Mouse (Mus musculus) ES-Bruce4 (cell line): ENCODE data around the gene Snx27. TPM values are rescaled to one million over a fixed set of nuclear protein-coding genes. Genes with fewer than 3 reads are reported as not detected.

Source experiments
- H3K27ac ChIP-seq: 2 replicates; pipeline ENCODE4 v1.5.1; 2012; ENCODE audit warnings: low read length, inconsistent platforms; ENCODE audit not compliant: insufficient read depth
- H3K27me3 ChIP-seq: 2 replicates; pipeline ENCODE4 v1.6.1; 2012; ENCODE audit warnings: mild to moderate bottlenecking, low read length, inconsistent platforms; ENCODE audit not compliant: control insufficient read depth, poor library complexity, insufficient read depth, severe bottlenecking
- H3K36me3 ChIP-seq: 2 replicates; pipeline ENCODE4 v1.6.1; 2012; ENCODE audit warnings: inconsistent platforms, mild to moderate bottlenecking, low read length, moderate library complexity; ENCODE audit not compliant: control insufficient read depth, poor library complexity, insufficient read depth, severe bottlenecking
- H3K4me1 ChIP-seq: one replicate; pipeline ENCODE4 v1.8.1; 2011; ENCODE audit warnings: low read length; ENCODE audit not compliant: control insufficient read depth, insufficient read depth
- H3K4me3 ChIP-seq: 2 replicates; pipeline ENCODE4 v1.5.1; 2011; ENCODE audit warnings: low read depth, mild to moderate bottlenecking, low read length
- H3K9ac ChIP-seq: 2 replicates; pipeline ENCODE4 v1.6.1; 2012; ENCODE audit warnings: low read depth, mild to moderate bottlenecking, inconsistent platforms; ENCODE audit not compliant: poor library complexity, severe bottlenecking
- H3K9me3 ChIP-seq: replicated peaks from 2 replicates; pipeline ENCODE4 v1.6.1; 2012; ENCODE audit warnings: mild to moderate bottlenecking, low read length, inconsistent platforms; ENCODE audit not compliant: control insufficient read depth, poor library complexity, insufficient read depth, severe bottlenecking
- CTCF ChIP-seq: IDR thresholded peaks from one replicate; pipeline ENCODE4 v1.8.1; 2011; ENCODE audit warnings: low read depth, low read length
- EP300 ChIP-seq: IDR thresholded peaks from 2 replicates; pipeline ENCODE4 v1.6.1; 2011; ENCODE audit warnings: low read depth, low read length; ENCODE audit not compliant: insufficient read depth
- POLR2A ChIP-seq: IDR thresholded peaks from one replicate; pipeline ENCODE4 v1.8.1; 2011; ENCODE audit warnings: low read length; ENCODE audit not compliant: insufficient read depth
- polyA plus RNA-seq: library from polyadenylated mRNA; stranded (reverse); fragments of >200 nt; gene quantifications from 2 replicates; pipeline ENCODE4 v1.2.4, GENCODE M21; 2011; ENCODE audit warnings: low read depth; ENCODE audit not compliant: missing spikeins, insufficient read depth, insufficient read length

The Snx27 gene
- polyA plus RNA-seq, 1 experiment: 60.2 TPM

DNA sequence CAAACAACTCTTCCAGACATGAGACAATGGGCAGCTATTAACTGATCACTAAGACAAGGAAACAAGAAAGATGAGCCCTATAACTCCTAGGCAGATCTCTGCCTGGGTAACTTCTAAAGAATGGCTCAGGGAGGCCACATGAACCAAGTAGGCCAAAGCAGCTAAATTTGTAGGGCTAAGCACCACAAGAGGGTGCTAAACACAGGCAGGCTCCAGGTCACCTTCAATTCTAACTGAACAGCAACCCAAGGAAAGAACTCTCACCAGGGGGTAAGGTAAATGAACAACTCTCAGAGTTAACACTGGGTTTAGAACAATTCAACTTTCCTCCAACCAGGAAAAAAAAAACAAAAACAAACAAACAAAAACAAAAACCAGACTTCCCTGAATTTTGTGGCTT lies 48.5 kb downstream of the Snx27 start:
- no peak for TF ChIP-seq POLR2A
- peak; percentile 32 for TF ChIP-seq CTCF

DNA sequence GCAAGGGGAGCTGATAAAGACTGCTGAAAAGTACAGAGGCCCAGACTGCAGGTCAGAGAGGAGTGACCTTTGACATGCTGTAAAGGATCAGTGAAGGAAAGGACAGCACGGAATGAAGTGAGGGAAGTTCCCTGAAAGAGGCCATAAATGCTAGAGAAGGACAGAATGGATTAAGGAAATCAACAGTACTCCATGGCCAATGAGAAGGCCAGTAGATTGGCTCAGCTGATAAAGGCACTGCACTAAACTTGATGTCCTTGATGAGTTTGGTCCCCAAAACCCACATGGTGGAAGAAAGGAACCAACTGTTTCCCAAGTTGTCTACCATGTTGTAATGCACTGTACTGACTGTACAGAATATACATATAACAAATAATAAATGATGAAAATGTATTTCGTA lies 55.8 kb downstream of the Snx27 start:
- Histone ChIP-seq H3K9ac (no peak overlapping the region), H3K9me3 (no peaks in the 10 kb centered on the region), H3K27ac (no peak overlapping the region), H3K4me3 (no peak overlapping the region), H3K4me1 (no peaks in the 10 kb centered on the region), H3K27me3 (no peaks in the 10 kb centered on the region), H3K36me3 (peaks cover 20% of the 10 kb centered on the region)
- TF ChIP-seq CTCF: no peak
- no peak for TF ChIP-seq POLR2A
- TF ChIP-seq EP300: no peak

More for the DNA sequence above, 48.5 kb downstream of the Snx27 start:
- no peaks in the 10 kb centered on the region for H3K4me1 ChIP-seq
- peaks cover 6% of the 10 kb centered on the region for H3K36me3 ChIP-seq
- no peaks in the 10 kb centered on the region for H3K27me3 ChIP-seq
- no peak overlapping the region for H3K9ac ChIP-seq
- H3K4me3 ChIP-seq: no peak overlapping the region
- no peaks in the 10 kb centered on the region for H3K9me3 ChIP-seq
- H3K27ac ChIP-seq: no peak overlapping the region

DNA sequence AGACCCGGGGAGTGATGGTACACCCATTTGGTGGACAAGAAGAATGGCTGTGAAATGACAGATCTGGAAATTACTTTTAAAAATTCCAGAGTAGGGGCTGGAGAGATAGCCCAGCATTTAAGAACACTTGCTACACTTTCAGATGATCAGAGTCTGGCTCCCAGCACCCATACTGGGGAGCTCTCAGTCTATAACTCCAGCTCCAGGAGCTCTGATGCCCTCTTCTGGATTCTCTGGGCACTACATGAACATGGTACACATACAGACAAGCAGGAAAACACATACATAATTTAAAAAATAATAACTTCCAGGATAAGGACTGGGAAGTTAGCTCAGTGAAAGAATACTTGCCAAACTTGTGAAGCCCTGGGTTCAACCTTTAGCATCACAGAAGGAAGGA lies 75.9 kb downstream of the Snx27 start:
- H3K9ac ChIP-seq: no peak overlapping the region
- no peak overlapping the region for H3K4me3 ChIP-seq
- H3K36me3 ChIP-seq: peaks cover 14% of the 10 kb centered on the region

DNA sequence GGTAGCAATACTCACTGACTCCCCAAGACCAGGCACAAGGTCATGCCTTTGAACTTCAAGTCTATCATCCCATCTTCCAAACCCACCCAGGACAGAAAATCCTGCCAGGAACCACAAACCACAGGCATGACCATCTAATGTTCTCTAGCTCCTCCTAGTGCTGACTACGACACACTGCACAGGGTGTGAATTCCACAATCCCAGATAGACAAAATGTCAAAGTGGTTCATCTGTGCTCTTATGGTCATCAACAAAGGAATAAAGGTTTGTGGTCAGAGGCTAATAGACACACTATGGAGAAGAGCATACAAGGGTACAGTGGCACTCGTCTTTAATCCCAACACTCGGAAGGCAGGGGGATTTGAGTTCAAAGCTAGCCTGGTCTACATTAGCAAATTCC lies 80.3 kb downstream of the Snx27 start:
- TF ChIP-seq POLR2A (no peak), EP300 (no peak), CTCF (no peak)
- H3K4me1 ChIP-seq: no peaks in the 10 kb centered on the region
- no peak overlapping the region for H3K27ac ChIP-seq
- H3K9me3 ChIP-seq: no peaks in the 10 kb centered on the region
- peaks cover 13% of the 10 kb centered on the region for H3K36me3 ChIP-seq
- no peaks in the 10 kb centered on the region for H3K27me3 ChIP-seq
- no peak overlapping the region for H3K9ac ChIP-seq
- H3K4me3 ChIP-seq: no peak overlapping the region

More for the DNA sequence above, 75.9 kb downstream of the Snx27 start:
- H3K9me3 ChIP-seq: no peaks in the 10 kb centered on the region
- no peak overlapping the region for H3K27ac ChIP-seq
- TF ChIP-seq POLR2A (no peak), CTCF (peak; percentile 29)
- H3K27me3 ChIP-seq: no peaks in the 10 kb centered on the region
- no peaks in the 10 kb centered on the region for H3K4me1 ChIP-seq

DNA sequence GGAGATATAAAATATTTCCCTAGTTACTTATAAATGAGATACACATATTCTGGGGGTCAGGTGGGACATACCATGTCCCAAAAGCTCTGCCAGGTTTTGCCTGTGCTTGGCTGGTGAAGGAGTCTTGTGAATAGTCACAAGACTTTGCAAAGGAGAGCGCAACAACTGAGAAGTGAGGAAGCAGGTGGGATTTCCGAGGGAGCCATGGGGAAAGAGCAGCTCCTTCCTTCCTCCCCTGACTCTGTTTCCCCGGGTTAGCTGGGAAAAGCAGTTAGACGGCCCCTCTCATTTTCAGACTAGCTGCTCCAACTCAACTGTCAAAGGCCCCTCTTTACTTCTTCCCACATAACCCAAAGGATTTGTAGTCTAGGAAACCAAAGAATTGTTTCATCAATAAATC lies 85.4 kb downstream of the Snx27 start:
- Histone ChIP-seq H3K9me3 (no peaks in the 10 kb centered on the region), H3K27ac (no peak overlapping the region), H3K4me1 (no peaks in the 10 kb centered on the region), H3K36me3 (peaks cover 10% of the 10 kb centered on the region; the same call in 1 of the 2 replicates), H3K9ac (no peak overlapping the region), H3K4me3 (no peak overlapping the region), H3K27me3 (no peaks in the 10 kb centered on the region)
- TF ChIP-seq CTCF: no peak
- no peak for TF ChIP-seq EP300
- TF ChIP-seq POLR2A: no peak

DNA sequence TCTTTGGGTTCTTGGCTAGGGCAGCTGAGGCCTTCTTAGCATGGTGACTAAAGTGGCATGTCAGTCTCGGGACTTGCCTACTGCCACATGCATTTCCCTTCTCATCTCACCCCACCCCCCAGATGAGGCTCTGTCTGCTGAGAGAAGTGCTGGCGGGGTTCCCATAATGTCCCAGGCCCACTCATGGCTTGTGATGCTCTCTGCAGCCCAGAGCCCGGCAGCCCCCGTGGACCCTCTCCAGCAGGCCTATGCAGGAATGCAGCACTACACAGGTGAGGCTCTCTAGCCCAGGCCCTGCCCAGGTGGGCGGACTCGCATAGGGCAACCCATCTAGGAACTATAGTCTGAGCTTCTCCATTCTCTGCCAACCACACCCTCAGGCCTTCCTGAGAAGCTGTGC lies 94.9 kb downstream of the Snx27 start:
- Histone ChIP-seq H3K4me3 (no peak overlapping the region), H3K9me3 (no peaks in the 10 kb centered on the region), H3K36me3 (no peaks in the 10 kb centered on the region), H3K4me1 (no peaks in the 10 kb centered on the region), H3K9ac (no peak overlapping the region), H3K27ac (no peak overlapping the region), H3K27me3 (no peaks in the 10 kb centered on the region)
- TF ChIP-seq CTCF (no peak), POLR2A (no peak), EP300 (no peak)

DNA sequence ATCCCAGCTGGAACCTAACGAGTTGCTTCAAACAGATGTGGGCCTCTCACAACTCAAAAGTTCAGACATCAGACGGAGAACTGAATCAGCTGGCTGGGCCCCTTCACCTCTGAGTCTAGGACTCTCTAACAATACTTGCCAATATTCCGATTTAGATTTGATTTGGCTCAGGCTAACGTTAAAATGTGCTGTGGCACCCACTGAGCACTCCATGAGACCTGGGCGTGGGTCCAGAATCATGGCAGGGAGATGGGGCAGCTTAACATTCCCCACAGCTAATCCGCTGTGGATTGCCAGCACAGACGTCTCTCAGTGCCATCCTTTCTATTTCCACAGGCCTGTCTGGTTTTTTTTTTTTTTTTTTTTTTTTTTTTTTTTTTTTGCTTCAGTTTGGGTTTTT lies 96.6 kb downstream of the Snx27 start:
- no peak overlapping the region for H3K27ac ChIP-seq
- H3K27me3 ChIP-seq: no peaks in the 10 kb centered on the region
- no peaks in the 10 kb centered on the region for H3K9me3 ChIP-seq
- no peak overlapping the region for H3K9ac ChIP-seq
- TF ChIP-seq CTCF: no peak
- TF ChIP-seq EP300: no peak
- no peak for TF ChIP-seq POLR2A
- H3K36me3 ChIP-seq: no peaks in the 10 kb centered on the region
- no peak overlapping the region for H3K4me3 ChIP-seq
- H3K4me1 ChIP-seq: no peaks in the 10 kb centered on the region
